Mouse (Mus musculus) adipocyte (in vitro differentiated cells): ENCODE data around the gene Tph1.

Source experiments
- DNase-seq: peaks from one replicate; pipeline ENCODE4 v3.0.0-alpha.2; 2016; ENCODE audit warnings: low spot score

Gene Tph1

DNA sequence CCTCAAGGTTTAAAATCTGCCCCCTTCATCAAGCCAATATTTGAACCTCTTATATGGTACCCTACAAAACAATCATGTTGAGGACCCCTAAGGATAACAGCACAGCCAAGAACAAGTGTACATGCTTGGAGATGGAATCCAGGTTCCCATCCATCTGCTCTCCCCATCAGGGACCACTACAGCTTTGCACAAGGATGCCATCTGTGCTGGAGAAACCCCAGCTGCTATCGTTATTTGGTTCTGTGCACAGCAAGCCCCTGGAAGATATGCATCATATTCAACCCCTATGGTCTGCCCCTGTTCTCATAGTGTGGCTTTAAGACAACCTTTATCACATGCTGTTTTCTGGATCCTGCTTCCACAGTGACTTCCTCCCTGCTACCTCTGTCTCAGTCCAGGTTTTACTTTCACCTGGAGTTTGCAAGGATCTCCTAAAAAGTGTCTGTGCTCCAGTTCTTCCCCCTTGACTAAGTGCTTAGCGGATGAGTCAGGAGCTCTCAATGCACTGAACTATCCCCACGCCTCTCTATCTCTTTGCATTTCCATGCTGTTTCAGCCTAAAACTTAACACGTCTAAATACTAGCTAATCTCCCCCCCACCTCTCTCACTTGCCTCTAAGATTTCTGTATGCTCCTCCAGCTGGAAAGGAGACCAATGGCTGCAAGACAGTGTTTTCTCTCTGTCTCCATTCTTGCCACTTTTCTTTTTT is 23.8 kb downstream of the Tph1 start:
- no peak for DNase-seq

DNA sequence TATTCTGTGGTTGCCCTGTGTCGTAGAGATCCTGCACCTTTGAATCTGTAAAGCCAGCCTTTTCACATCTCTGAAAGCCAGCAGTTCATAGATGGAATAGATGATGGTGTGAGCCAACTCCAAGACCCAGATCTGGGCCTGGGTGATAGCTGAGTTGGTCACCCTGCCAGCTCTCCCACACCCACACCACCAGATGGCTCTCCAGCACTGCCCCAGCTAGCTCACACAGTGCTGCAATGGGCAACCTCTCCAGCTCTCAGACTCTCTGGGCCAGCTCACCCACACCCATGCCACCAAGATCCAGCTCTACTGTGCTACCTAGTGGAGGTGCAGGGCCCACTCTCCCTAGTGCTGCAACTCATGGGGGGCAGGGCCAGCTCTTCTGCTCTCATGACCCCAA is 29.2 kb downstream of the Tph1 start:
- no peak for DNase-seq

DNA sequence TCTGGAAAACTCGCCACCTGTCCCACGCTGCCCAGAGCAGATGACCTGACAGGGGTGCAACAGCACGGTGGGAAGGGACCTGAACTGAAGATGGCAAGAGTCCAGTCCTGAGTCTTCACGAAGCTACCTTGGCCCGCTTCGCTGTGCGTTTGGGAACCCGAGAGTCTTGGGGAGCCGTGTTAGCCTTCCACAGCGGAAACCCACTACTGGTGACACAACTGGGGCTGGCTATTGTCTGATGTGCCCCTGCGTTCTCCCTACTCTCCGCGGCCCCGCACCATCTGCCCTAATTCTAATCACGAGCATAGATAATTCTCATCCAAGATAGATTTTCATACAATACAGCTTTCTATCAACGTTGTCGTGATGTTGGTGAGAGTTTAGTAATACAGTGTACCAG is 32.3 kb downstream of the Tph1 start:
- no peak for DNase-seq

DNA sequence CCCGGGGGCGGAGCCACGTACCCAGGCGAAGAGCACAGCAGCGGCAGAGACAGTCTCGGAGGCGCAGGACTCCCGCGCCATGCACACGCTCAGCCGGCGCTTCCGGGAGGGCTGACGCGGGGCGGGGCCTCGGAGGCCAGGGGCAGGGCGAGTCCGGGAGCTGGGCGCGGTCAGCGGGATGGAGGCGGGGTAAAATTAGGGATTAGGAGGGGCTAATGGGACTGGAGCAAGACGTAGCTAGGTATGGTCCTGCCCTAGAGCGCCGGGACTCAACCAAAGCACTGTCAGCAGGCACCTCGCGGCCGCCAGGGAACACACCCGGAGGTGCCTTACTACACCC is 32.7 kb downstream of the Tph1 start, which contains the start of gene Sergef:
Gene Sergef (minus strand): TSS at position 116 of the 340 bp plus-strand sequence.
- DNase-seq = peak; percentile 55

DNA sequence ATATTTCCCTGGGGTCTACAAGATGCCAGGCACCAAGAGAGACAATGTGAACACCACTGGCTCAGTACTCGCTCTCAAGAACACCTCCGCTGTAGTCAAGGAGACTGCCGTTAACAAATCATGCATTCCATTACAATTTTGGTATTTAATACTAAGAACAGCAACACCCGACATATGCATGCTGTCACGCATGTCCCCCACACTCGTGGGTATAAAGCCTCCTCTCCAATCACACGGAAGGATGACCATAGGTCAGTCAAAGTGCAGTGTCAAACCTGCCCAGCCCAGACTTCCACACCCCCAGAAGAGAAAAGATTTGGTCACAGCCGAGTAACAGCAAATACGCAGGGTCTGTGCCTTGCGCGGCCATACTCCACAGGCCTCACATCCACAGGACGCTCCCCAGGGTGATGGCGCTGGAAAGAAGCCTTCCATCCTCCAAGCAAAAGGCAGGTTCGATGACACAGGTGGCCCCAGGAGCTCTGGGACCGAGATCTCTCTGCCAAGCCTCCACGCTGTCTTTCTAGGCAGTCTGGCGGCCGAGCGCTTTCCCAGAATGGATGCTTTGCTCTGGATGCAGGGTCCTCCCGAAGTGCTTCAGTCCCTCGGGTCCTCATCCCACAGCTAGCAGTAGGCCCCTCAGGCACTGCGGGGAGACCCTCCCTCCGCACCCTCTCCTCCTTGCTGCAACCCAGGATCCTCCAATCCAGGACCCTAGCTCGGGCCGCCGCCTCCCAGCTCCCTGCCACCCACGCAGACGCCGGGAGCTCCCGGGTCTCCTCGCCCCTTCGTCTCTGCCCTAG is 33.2 kb downstream of the Tph1 start:
- DNase-seq = no peak

DNA sequence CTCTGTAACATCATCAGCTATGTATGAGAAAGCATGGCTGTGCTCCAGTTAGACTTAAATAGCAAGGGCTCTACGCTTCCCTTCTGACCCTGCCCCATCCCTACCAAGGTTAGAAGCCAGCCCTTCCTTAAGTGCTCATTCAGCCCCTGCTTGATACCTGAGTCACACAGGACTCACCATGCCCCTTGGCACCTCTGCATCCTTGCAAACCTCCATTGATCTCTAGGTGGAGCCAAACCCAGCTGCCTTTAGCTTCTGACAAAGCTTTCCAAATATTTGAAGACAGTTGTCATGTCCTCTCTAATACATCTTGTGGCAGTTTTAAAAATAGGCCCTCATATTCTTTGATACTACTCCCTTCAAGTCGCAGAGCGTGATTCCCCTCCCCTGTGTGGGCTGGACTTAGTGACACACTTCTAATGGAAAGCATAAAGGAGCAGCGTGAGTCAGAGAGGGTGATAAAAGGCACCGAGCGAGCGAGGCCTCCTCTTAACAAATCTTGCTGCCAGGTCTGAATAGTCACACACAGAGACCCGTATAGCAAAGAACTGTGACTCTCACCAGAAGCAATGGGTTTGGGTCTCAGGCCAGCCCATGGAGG is 43.9 kb downstream of the Tph1 start:
- DNase-seq = no peak

DNA sequence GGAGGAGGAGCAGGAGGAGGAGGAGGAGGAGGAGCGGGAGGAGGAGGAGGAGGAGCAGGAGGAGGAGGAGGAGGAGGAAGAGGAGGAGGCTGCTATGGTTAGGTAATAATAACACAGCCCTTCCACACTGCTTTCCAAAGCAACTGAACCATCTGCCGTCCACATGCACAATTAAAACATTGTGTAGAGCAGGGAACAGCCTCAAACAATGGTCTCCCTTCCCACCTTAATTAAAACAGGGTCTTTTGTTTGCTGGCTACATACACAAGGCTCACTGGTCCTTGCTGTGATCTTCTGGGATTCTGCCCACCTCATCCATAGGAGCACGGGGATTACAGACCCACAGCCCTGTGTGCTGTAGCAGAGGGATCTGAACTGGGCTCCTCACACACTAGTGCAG is 48.4 kb downstream of the Tph1 start:
- DNase-seq = no peak

DNA sequence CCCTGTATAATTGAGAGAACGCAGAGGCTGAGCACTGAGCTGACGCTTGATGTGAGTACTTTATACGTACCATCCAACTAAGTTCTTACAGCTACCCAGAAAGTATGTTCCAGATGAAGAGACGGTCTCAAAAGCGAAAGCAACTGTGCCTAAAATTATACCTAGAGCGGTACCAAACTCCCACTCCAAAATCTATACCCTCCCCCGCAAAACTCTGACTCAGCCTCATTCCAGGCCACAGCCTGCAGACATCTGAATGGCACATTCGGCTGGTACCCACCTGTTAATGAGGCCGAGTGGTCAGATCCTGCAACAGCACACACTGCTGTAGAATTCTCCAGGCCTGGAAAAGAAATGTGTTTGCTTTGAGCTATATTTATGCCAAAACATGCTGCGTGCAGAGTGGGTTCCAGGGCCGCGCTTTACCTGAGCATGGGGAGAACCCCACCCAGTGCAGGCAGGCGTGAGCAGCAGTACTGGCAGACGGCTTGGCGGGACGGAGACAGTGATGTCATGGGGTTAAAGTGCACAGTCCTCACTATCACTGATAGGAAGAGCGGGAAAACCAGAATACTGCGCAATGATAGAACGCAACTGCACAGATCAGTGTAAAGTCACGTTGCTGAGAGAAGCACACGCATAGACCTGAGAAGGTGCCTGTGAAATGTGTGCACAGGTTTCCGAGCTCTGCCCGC is 53.8 kb downstream of the Tph1 start:
- DNase-seq = no peak

DNA sequence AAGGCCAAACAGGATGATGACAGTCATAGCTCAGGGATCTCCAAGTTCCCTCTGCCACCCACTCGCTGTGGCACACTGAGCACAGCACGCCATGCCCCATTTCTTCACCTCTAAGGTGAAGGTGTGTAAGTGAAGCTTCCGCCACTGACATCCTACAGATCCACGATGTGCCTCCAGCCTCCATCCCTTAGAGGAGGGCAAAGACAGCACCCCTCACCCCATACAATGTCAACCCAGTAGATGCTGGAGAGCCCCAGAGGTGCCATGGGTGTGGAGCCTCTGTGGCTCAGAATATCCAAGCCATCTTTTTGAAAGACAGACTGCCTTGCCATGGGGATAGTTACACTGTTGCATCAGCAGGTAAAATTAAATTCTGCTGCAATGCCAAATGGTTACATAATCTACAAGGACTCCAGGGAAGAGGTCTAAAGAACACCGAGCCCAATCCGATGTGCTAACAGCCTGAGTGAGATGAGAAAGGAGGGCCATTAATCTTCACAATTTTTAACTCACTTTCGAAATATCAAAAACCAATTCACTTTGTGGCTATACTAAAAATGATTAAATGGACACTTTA is 55.8 kb downstream of the Tph1 start:
- DNase-seq = no peak

DNA sequence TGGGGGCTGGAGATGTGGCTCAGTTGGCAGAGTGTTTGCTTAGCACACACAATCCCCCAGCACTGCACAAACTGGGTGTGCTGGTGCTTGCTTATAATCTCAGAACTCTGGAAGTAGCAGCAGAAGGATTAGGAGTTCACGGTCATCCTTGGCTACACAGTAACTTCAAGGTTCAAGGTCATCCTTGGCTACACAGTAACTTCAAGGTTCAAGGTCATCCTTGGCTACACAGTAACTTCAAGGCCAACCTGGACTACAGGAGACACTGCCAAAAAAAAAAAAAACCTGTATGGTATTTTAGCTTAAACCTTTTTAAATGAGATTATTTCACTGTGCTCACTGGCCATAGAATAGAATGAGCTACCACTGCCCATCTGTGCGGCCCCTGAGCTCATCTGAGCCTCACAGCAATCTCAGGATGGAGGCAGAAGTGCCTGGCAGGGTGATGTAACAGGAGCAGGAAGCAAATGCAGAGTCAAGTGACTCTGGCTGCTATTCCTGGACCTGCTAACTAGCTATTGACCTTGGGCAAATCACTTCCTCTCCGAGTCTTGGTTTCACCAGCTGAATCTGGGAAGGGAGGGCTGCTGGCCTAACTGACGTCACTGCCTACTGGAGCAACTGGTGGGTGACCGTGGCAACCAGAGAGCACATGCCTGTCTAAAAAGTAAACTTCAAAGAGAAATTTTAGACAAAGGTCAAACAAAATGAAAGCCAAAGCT is 56.9 kb downstream of the Tph1 start:
- no peak for DNase-seq

DNA sequence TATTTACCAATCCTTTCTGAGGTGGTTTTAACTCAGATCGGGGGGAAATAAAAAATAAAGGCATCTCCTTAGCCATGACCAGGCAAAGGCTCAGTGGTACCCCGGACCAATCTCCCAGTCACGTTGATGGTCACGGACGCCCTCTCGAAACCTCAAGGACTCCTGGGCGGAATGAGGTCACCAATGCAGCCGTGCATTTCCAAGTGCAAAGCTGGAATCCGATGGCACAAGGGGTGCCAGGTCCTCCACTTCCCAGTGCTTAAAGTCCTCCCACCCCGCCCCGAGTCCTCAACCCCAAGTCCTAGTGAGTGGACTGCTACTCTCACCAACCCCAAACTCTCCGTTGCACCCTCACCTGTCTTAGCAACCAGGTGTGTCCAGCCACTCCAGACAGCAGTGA is 58.1 kb downstream of the Tph1 start:
- no peak for DNase-seq

DNA sequence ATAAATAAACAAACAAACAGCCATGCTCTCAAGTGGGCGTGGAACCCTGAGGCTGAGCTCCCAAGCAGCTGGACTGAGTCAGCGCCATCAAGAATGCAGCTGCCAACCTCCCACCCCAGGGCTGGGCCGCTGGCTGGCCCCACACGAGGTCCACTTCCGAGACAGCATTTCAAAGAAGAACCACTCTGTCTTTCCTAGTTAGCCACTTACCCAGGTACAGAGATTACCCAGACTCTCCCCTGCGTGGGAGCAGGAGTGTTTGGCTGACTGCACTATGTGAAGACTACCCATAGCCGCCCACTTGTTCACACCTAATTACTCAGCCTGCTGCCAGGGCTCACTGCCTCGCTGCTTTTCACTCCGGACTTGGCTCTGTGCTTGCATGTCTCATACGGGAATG is 59.2 kb downstream of the Tph1 start:
- no peak for DNase-seq

DNA sequence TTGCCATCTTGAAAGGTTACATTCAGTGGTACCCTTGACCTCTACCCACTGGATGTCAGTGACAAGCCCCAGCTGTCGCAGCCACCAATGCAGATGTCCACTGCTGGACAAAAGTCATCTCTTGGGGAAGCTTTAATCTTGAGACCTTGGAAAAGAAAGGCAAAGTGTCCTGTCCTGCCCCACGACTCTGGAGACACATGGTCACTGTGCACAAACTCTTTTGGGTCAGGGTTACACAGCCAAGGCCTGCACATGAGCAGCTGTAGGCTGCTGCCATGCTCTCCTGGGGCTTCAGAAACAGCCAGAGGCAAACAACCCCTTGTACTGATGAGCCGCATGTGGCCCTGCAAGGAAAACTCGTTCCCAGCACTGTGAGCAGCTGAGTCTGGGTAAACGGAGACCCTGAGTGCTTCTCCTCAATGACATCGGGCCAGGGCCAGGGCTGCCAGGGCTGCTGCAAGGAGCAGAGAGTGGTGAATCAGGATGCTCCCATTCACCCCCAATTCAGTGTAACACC is 59.9 kb downstream of the Tph1 start:
- DNase-seq = no peak

DNA sequence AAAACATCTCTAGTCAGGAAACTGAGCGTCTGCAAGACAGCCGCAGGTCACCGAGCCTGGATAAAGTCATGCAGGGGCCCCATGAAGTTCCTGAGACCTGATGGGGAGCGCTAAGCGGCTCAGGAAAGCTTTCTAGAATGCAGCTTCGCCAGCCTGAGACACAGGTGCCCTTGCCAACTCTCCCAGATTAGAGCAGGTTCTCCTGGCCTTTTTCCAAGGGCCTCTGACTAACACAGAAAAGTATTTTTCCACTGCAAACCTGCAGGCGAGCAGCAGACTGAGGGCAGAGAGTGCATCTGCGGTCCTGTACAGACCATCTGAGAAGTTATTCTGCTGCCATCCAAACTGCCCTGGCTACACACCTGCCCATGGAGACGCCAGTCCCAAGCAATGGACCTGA is 60.4 kb downstream of the Tph1 start:
- no peak for DNase-seq

DNA sequence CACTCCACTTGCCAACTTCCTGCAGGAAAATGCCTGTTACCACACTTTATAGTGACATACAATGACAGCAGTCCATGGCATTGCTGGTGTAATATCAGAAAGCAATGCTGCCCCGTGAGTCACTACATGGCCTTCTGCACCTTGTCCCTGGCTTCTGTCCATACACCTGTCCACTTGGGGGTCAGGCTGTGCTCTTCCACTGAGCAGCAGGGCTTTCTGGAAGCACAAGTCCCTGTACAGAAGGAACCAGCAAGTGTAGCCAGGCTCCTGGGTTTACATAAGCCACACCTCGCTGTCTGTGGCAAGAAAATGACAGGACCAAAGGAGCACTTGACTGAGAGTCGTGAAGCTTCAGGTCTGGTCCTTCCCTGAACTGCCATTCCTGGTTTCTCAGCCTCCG is 63.0 kb downstream of the Tph1 start:
- DNase-seq = no peak

DNA sequence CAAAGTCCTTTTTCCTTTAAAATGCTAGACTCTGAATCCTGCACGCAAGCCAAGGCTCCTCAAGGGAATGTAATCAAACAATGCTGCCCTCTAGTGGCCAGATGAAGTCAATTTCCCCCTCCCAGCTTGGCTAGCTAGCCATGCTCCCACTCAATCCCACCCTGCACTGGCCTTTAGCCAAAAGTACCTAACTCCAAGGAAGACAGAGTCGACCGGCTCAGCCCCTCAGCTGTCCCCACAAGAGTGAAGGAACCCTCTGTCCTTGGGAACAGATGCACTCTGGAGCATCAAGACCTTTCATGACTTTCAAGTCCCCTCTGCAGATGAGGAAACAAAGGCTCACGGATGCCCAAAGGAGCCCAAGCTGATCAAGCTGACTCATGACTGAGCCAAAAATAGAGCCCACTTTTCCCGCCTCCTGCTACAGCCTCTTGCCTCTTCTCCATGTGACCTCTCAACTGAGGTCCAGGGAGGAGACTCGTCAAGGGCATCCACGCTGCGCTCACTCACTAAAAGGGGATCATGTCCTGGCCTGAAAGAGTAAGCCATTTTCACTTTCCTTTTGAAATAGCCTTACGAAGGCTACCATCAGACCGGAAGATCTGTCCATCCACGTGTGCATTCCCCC is 64.8 kb downstream of the Tph1 start:
- peak; percentile 65 for DNase-seq

DNA sequence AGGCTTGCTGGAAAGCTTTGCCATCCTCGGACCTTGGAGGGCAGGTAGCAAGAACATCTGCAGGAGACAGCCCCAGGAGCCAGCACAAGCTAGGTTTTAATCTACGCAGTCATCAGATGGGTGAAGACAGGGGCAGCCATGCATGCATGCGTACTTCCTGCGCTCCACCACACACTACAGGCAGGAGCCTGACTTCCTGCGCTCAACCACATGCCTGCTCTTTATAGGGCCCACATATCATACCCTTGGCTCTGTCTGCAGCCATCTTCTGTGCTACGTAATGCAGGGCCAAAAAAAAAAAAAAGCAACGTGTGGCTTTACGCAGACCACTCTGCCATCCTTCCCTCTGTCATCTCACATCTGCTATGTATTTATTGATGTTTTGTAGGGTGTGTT is 65.3 kb downstream of the Tph1 start:
- no peak for DNase-seq

DNA sequence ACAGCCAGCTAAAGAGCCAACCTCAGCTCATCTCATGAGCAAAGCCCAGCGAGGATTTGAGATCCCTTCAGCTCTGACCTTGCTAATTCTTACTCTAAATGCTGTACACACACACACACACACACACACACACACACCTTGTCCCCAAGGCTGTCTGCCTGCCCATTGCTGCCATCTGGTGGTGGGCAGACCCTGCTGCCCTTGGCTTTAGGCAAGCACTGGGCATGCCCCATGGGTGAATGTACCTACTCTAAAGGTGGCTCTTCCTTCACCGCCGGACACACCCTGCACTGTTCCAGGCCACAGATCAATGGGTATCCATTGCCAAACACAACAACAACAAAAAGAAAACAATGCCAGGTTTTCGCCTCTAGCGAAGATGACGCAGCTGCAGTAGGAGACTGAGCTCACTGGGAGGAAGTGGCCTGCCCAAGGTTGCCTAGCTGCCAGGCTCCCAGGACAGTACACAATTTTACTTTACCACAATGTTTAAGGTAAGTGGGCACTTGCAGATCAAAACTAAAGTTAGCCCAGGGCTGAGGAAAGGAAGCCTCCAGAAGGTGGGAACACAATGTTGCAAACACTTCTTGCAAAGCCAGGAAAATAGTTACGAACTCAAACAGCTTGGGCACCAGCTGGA is 65.8 kb downstream of the Tph1 start:
- DNase-seq = peak; percentile 58

DNA sequence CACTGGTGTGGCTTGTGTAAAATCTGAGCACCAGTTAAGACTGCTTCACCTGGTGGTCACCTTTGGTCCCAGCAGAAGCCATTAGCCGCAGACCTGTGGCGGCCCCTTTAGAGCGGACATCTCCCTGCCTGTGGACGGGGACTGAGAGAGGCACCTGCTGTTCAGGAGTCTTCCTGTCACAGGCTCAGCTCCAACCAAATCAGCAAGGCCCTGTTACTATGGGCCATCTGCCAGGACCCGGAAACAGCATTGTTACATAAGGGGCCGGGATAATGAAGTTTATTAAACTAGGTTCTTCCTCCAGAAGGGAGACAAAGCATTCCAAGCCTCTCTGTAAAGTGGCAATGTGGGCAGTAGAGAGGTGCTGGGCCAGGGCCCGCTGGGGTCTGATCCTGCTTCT is 69.3 kb downstream of the Tph1 start:
- DNase-seq = no peak

DNA sequence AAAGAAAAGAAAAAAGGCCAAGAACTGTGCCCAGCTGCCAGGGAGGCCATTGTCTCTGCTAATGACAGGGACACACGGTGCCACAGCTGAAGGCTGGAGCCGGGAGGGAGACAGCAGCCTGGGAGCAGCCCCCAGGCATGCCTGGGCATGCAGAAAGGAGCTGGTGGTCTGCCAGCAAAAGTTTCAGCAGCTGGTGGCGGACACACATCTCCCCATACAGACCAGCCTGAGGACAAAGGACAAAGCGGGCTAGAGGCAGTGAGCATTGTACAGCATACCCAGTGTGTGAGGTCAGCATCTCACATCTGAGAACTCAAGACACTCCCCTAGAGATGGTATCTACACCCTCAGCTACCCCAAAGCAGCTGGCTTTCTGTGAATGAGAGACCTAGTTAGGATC is 70.3 kb downstream of the Tph1 start:
- DNase-seq = no peak

DNA sequence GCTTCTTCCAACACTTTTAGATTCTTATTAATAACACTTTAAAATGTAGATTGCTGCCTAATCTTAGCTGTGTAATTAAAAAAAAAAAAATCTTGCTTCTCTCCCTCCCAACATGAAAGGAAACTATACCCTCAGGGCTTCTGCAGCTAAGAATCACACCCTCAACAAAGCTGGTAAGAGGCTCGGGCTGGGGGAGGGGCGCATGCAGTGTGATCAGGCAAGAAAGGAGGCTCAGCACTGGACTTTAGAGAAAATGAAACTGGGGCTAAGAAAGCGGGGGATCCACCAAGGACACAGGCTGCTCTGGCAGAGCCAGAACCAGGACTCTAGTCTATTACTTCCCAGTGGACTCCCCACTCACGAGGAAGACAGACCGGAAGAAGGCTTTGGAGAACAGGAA is 71.2 kb downstream of the Tph1 start:
- no peak for DNase-seq
